Mouse (Mus musculus) midbrain, postnatal 0 days (tissue): ENCODE measurements around the gene Hoxd11. TPM values are rescaled to one million over a fixed set of nuclear protein-coding genes. Genes with fewer than 3 reads are reported as not detected.

Source experiments
- ATAC-seq: fragments of 200-750 bp; cut with Nextera tagmentation; 2 replicates; pipeline ENCODE4 v1.8.0; 2017; ENCODE audit warnings: moderate number of reproducible peaks, mild to moderate bottlenecking, moderate TSS enrichment, moderate library complexity; ENCODE audit not compliant: low FRiP score
- DNase-seq: peaks from one replicate; pipeline ENCODE4 v3.0.0-alpha.2; 2015; ENCODE audit warnings: low spot score
- H3K27ac ChIP-seq: fragments of 300-500 bp; sonication (generic); 2 replicates; pipeline ENCODE4 v1.5.1; 2014; ENCODE audit warnings: low read depth, mild to moderate bottlenecking, low read length, mixed read lengths
- H3K27me3 ChIP-seq: fragments of 300-500 bp; sonication (generic); 2 replicates; pipeline ENCODE4 v1.6.1; 2014; ENCODE audit warnings: low read length, control low read depth, mixed read lengths; ENCODE audit not compliant: insufficient read depth
- H3K36me3 ChIP-seq: fragments of 300-500 bp; sonication (generic); 2 replicates; pipeline ENCODE4 v1.6.1; 2014; ENCODE audit warnings: low read length, control low read depth, mixed read lengths; ENCODE audit not compliant: insufficient read depth
- H3K4me1 ChIP-seq: fragments of 300-500 bp; sonication (generic); 2 replicates; pipeline ENCODE4 v1.6.1; 2014; ENCODE audit warnings: mild to moderate bottlenecking, control low read depth, antibody characterized with exemption, low read length, mixed read lengths; ENCODE audit not compliant: insufficient read depth
- H3K4me2 ChIP-seq: fragments of 300-500 bp; sonication (generic); 2 replicates; pipeline ENCODE4 v1.6.1; 2014; ENCODE audit warnings: low read depth, mild to moderate bottlenecking, low read length, mixed read lengths; ENCODE audit not compliant: poor library complexity, severe bottlenecking
- H3K4me3 ChIP-seq: fragments of 300-500 bp; sonication (generic); 2 replicates; pipeline ENCODE4 v1.5.1; 2014; ENCODE audit warnings: low read depth, mild to moderate bottlenecking, low read length, moderate library complexity
- H3K9ac ChIP-seq: fragments of 300-500 bp; sonication (generic); replicated peaks from 2 replicates; pipeline ENCODE4 v1.6.1; 2014; ENCODE audit warnings: mild to moderate bottlenecking, low read length, moderate library complexity, mixed read lengths; ENCODE audit not compliant: poor library complexity, severe bottlenecking
- H3K9me3 ChIP-seq: fragments of 300-500 bp; sonication (generic); 2 replicates; pipeline ENCODE4 v1.6.1; 2016; ENCODE audit warnings: low read length, control low read depth
- CTCF ChIP-seq: IDR thresholded peaks from 2 replicates; pipeline ENCODE4 v1.5.1; 2016; ENCODE audit warnings: antibody characterized with exemption, mild to moderate bottlenecking
- WGBS: fragments of 180-500 bp; shearing (Covaris S2); extraction: QIAGEN DNeasy Blood & Tissue Kit; methylation state at CpG from one replicate; pipeline ENCODE4 v1.1.7; 2014; 5-methylcytosine and 5-hydroxymethylcytosine counted together
- polyA plus RNA-seq: library from polyadenylated mRNA; unstranded; fragments of >200 nt; fragmentation: Nextera tagmentation; extraction: Ambion mirVana; gene quantifications from 2 replicates; pipeline ENCODE4 v1.2.1, GENCODE M21; 2015
- total RNA-seq: library from RNA; depleted of rRNA; stranded (reverse); fragments of >200 nt; gene quantifications from 2 replicates; pipeline ENCODE4 v1.2.3, GENCODE M21; 2014

Gene Hoxd11
- total and polyA plus RNA-seq, 2 experiments from 2014 or later: not detected

DNA sequence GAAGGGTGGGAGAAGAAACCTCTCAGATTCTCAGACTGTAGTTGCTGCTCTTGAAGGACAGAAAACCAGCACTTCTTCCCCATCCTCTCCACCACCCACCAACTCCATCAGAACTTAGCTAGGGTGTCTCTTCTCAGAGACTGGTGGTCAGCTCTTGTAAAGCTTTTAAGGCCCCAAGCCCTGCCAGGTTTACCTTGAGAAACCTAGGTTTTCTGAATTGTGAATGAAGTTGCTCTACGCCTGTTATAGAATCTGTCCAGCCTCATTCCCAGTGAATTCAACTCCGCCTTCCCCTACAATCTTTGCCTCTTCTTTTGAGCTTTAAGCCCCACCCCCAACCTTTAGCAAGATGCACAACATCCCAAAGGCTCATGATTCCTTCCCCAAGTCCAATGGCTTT, 2.3 kb upstream of the Hoxd11 start:
- WGBS: 17% methylated on average over 2 of the region's 2 CpGs
- no peak overlapping the region for H3K9ac ChIP-seq
- H3K36me3 ChIP-seq: no peaks in the 10 kb centered on the region
- no peak overlapping the region for H3K4me3 ChIP-seq
- no peaks in the 10 kb centered on the region for H3K9me3 ChIP-seq
- no peaks in the 10 kb centered on the region for H3K4me1 ChIP-seq
- peaks cover 98% of the 10 kb centered on the region for H3K27me3 ChIP-seq
- no peak overlapping the region for H3K4me2 ChIP-seq
- no peak for ATAC-seq
- no peak for DNase-seq
- no peak overlapping the region for H3K27ac ChIP-seq
- TF ChIP-seq CTCF: no peak

DNA sequence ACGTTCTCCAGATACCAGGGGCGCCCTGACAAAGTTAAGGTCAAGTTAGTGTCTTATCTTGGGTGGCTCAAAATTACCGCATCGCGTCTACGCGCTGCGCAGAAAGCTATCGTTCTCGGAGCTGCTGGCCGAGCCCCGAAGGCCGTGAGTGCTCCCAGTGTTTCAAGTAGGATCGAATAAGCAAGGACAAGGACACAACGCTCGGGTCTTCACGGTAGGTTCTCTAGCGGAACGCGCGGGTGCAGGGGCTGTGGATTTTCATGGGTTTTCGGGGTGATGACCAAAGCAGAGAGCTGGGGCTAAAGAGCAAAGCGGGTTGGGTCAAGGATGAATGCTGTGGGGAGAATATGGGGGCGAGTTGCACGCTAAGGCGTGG, 227 bp downstream of the Hoxd11 start:
- H3K27me3 ChIP-seq: peaks cover 99% of the 10 kb centered on the region
- H3K4me3 ChIP-seq: no peak overlapping the region
- no peak for TF ChIP-seq CTCF
- H3K4me1 ChIP-seq: no peaks in the 10 kb centered on the region
- H3K4me2 ChIP-seq: no peak overlapping the region
- under 1% methylated on average over 26 of the region's 26 CpGs for WGBS
- H3K27ac ChIP-seq: no peak overlapping the region
- H3K9me3 ChIP-seq: no peaks in the 10 kb centered on the region
- ATAC-seq (no peak), DNase-seq (no peak)
- no peak overlapping the region for H3K9ac ChIP-seq
- H3K36me3 ChIP-seq: no peaks in the 10 kb centered on the region

DNA sequence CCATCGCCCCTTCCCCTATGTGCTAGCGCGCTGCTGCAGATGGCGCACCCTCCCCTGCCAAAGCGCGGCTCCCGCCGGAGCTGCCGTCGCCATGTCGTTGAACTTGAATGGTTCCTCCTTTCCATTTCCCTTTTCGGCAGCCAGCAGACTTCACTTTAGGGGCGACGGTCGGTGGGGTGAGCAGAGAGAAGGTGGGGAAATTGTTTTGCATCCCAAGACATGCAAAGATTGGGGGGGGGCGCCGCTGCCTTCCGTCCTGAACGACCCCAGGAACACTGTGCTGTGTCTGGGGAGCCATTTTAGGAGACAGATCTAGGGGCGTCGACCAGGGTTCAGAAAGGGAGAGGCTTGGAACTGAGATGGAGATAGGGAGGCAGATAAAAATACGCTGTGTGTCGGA, 623 bp downstream of the Hoxd11 start:
- no peak for ATAC-seq
- H3K27ac ChIP-seq: no peak overlapping the region
- H3K4me3 ChIP-seq: no peak overlapping the region
- no peaks in the 10 kb centered on the region for H3K4me1 ChIP-seq
- no peak overlapping the region for H3K9ac ChIP-seq
- no peaks in the 10 kb centered on the region for H3K36me3 ChIP-seq
- TF ChIP-seq CTCF: no peak
- DNase-seq: no peak
- peaks cover 99% of the 10 kb centered on the region for H3K27me3 ChIP-seq
- WGBS: under 1% methylated on average over 23 of the region's 23 CpGs
- H3K9me3 ChIP-seq: no peaks in the 10 kb centered on the region
- no peak overlapping the region for H3K4me2 ChIP-seq

DNA sequence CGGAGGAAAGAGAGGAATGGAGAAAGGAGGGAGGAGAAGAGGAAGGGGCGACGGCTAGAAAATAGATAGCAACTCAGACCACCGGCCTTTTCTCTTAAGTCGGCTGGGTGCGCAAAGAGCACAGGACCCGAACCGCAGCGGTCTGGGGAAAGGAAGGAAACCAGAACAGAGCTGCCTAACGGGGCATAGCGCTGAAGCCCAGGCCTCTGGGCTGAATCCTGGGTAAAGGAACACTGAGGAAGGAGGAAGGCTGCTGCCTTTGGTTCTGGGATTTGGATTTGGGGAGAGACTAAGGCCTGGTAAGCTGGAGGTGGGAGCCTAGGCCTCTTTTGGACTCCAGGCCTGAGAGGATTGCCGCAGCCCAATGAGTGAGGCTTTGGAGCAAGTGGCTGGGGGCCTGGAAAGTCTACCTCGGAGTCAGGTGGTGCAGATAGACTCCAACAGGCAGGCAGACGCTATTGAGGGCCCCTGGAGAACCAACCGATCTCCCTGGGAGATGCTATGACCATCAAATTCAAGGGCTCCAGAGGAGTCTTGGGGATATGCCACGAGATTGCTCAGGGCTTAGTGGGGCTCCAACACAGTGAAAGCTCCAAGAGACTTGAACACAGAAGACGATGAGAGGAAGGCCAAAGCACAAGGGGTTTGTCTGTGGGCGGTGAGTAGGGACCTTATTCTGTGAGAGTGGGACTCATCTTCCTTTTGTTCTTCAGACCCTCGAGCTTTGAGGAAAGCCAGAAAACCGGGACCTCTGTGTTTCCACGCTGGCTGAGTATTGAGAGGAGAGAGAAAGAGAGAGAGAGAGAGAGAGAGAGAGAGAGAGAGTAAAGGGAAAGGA, 1.4 kb downstream of the Hoxd11 start:
- DNase-seq: no peak
- Histone ChIP-seq H3K27ac (no peak overlapping the region), H3K9me3 (no peaks in the 10 kb centered on the region), H3K4me1 (no peaks in the 10 kb centered on the region), H3K27me3 (peaks cover 99% of the 10 kb centered on the region), H3K4me3 (no peak overlapping the region), H3K9ac (no peak overlapping the region), H3K36me3 (no peaks in the 10 kb centered on the region), H3K4me2 (no peak overlapping the region)
- ATAC-seq: no peak
- WGBS: 1% methylated on average over 21 of the region's 21 CpGs
- TF ChIP-seq CTCF: no peak

DNA sequence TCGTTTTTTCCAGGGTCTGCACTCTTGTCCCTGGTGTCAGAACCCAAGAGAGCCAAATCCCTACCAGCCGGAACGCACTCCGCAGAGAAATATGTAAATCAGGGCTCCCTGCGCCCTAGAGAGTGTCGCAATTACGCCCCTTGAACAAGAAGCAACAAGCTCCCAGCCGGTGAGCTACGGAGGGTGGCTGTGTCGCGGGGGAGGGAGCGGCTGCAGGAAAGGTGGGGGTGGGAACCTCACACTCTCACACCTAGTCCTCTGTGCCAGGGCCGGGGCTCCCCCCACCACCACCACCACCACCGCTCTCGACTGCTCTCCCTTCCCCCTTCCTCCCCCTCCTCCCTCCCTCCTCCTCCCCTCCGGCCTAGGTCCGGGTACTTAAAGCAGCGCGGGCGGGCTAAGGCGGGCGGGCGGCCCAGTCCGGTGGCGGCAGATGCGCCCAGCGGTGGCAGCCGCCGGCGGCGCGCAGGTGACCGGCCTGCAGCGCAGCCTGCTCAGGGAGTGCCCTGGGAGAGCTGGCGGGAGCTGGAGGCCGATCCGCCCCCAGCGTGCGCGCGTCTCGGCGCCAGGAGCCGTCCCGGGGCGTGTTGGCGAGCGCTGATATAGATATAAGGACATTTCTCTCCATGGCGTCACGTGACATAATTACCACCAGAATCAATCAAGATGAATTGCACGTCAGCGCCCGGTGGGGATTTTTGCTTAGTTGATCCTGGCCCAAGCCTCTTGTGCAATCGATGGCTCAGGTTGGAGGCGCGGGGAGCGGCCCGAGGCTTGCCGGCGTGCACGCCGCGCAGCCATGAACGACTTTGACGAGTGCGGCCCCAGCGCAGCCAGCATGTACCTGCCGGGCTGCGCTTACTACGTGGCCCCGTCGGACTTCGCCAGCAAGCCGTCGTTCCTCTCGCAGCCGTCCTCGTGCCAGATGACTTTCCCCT, 2.5 kb downstream of the Hoxd11 start:
- H3K4me2 ChIP-seq: peak overlapping the region; percentile 2; the same call in 1 of the 2 replicates
- ATAC-seq (no peak), DNase-seq (no peak)
- no peak overlapping the region for H3K9ac ChIP-seq
- H3K36me3 ChIP-seq: no peaks in the 10 kb centered on the region
- TF ChIP-seq CTCF: no peak
- H3K4me1 ChIP-seq: no peaks in the 10 kb centered on the region
- under 1% methylated on average over 74 of the region's 78 CpGs for WGBS
- H3K27ac ChIP-seq: no peak overlapping the region
- peak overlapping the region; percentile 3; the same call in 1 of the 2 replicates for H3K4me3 ChIP-seq
- H3K9me3 ChIP-seq: no peaks in the 10 kb centered on the region
- H3K27me3 ChIP-seq: peaks cover 98% of the 10 kb centered on the region
